Mouse (Mus musculus) stomach, postnatal 0 days (tissue): ENCODE measurements around the gene Gpr183.

Experiments used
- CTCF ChIP-seq: IDR thresholded peaks from 2 replicates; pipeline ENCODE4 v1.5.1; 2016; ENCODE audit warnings: antibody characterized with exemption, low read depth, mild to moderate bottlenecking, moderate library complexity
- EP300 ChIP-seq: optimal IDR thresholded peaks from 2 replicates; pipeline ENCODE3; 2016; ENCODE audit warnings: antibody characterized with exemption

GRCm38 (mm10) chr14:121962128-121962890 is 2.7 kb downstream of the Gpr183 start:
- TF ChIP-seq CTCF (no peak), EP300 (no peak)
